Mouse (Mus musculus): ENCODE data around the gene Tomm40.

- TF ChIP-seq CTCF (IDR thresholded peaks at IDR 0.05; ENCODE audit: control insufficient read depth, insufficient read depth, insufficient read length) (no peak), USF1 (IDR thresholded peaks at IDR 0.05; ENCODE audit: low read depth) (no peak), MYOG (IDR thresholded peaks at IDR 0.05; ENCODE audit: control insufficient read depth, extremely low read depth, insufficient read length) (no peak)
These were observed 10.0 kb downstream of the Tomm40 start for GRCm38 (mm10) chr7:19705271-19705670.

All from C2C12 (cell line).